Mouse (Mus musculus): Measurements from ENCODE around the gene Gpr62. TPM values are rescaled to one million over a fixed set of nuclear protein-coding genes. Genes with fewer than 3 reads are reported as not detected.

The Gpr62 gene
- total and polyA plus RNA-seq, 3 experiments = 0.04 to 0.11 TPM; not detected in 1

- Histone ChIP-seq H3K4me1 (ENCODE audit: control insufficient read depth in 1 of 2, insufficient read depth in 2 of 2) (peaks cover 10 to 33% of the 10 kb centered on the region in 2 experiments), H3K27me3 (replicated peaks) (no peaks in the 10 kb centered on the region), H3K36me3 (replicated peaks in 1 of 2; ENCODE audit: control insufficient read depth in 1 of 2, insufficient read depth in 1 of 2, low read length in 1 of 2) (peaks cover 42 to 82% of the 10 kb centered on the region in 2 experiments), H3K27ac (ENCODE audit: insufficient read depth, low read depth) (no peak overlapping the region), H3K79me2 (replicated peaks; ENCODE audit: control insufficient read depth, extremely low read depth, insufficient read depth, poor library complexity, severe bottlenecking) (no peaks in the 10 kb centered on the region), H3K4me3 (replicated peaks in 1 of 3; ENCODE audit: low read depth in 2 of 3, low read length in 2 of 3, poor library complexity in 1 of 3) (no peak overlapping the region), H3K9me3 (replicated peaks; ENCODE audit: low read length) (peaks cover 12% of the 10 kb centered on the region), H3K9ac (ENCODE audit: insufficient read depth, low read depth) (no peak overlapping the region), H3K4me2 (ENCODE audit: insufficient read depth, low read depth, poor library complexity, severe bottlenecking) (no peak overlapping the region)
- in situ Hi-C loops (cut with MboI; ENCODE audit: low pct_ligation_motif_present, low pct_unique_long_range_greater_than_20kb, low sequenced_read_pairs) (no loop called here), dilution Hi-C loops (cut with MboI; ENCODE audit: extremely low pct_ligation_motif_present, extremely low pct_unique_long_range_greater_than_20kb, low sequenced_read_pairs) (no loop called here)
- TF ChIP-seq SMC3 (IDR thresholded peaks at IDR 0.05; ENCODE audit: low read depth, low read length) (no peak), EP300 (IDR thresholded peaks at IDR 0.05; ENCODE audit: low read length) (no peak), JUND (conservative IDR thresholded peaks at IDR 0.05; ENCODE audit: low read depth, low read length) (no peak), BHLHE40 (IDR thresholded peaks at IDR 0.05; ENCODE audit: low read depth, low read length) (no peak), ZNF384 (IDR thresholded peaks at IDR 0.05; ENCODE audit: low read depth, low read length) (no peak), HCFC1 (IDR thresholded peaks at IDR 0.05; ENCODE audit: low read depth, low read length) (no peak), ELF1 (IDR thresholded peaks at IDR 0.05; ENCODE audit: low read depth, low read length) (no peak), CTCF (conservative IDR thresholded peaks at IDR 0.05 in 1 of 2, IDR thresholded peaks at IDR 0.05 in 1 of 2; ENCODE audit: low read depth in 2 of 2, low read length in 2 of 2) (no peak)
- no peak for DNase-seq (ENCODE audit: extremely low read depth)
Observed at GRCm38 (mm10) chr9:106460401-106461025, 5.2 kb downstream of the Gpr62 start.

DNA sequence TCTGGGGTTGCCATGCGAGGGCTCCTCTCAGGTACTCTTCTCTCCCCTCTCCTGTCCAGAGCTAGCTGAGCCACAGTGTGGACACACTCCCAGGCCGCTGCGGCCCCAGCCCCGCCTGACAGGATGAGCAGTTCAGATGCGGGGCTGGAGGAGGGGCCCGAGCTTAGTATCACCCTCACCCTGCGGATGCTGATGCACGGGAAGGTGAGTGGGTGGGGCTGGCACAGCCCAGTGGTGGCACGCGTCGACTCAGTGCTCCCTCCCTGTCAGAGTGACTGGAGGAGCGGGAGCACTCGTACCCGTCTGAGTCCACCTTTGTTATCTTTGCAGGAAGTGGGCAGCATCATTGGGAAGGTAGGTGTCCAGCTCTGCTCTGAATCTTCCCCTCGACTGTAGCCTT is 5.8 kb downstream of the Gpr62 start:
- Histone ChIP-seq H3K9me3 (replicated peaks; ENCODE audit: low read length) (peaks cover 6% of the 10 kb centered on the region), H3K27ac (ENCODE audit: insufficient read depth, low read depth) (no peak overlapping the region), H3K27me3 (replicated peaks) (no peaks in the 10 kb centered on the region), H3K4me3 (replicated peaks in 1 of 3; ENCODE audit: low read depth in 2 of 3, low read length in 2 of 3, poor library complexity in 1 of 3) (no peak overlapping the region), H3K4me2 (ENCODE audit: insufficient read depth, low read depth, poor library complexity, severe bottlenecking) (no peak overlapping the region), H3K4me1 (ENCODE audit: control insufficient read depth in 1 of 2, insufficient read depth in 2 of 2) (peaks cover 13 to 39% of the 10 kb centered on the region in 2 experiments), H3K79me2 (replicated peaks; ENCODE audit: control insufficient read depth, extremely low read depth, insufficient read depth, poor library complexity, severe bottlenecking) (no peaks in the 10 kb centered on the region), H3K36me3 (replicated peaks in 1 of 2; ENCODE audit: control insufficient read depth in 1 of 2, insufficient read depth in 1 of 2, low read length in 1 of 2) (peaks cover 37 to 77% of the 10 kb centered on the region in 2 experiments), H3K9ac (ENCODE audit: insufficient read depth, low read depth) (no peak overlapping the region)
- in situ Hi-C loops (cut with MboI; ENCODE audit: low pct_ligation_motif_present, low pct_unique_long_range_greater_than_20kb, low sequenced_read_pairs) (no loop called here), dilution Hi-C loops (cut with MboI; ENCODE audit: extremely low pct_ligation_motif_present, extremely low pct_unique_long_range_greater_than_20kb, low sequenced_read_pairs) (no loop called here)
- no peak for DNase-seq (ENCODE audit: extremely low read depth)
- TF ChIP-seq EP300 (IDR thresholded peaks at IDR 0.05; ENCODE audit: low read length) (no peak), SIN3A (IDR thresholded peaks at IDR 0.05; ENCODE audit: low read length) (no peak), RCOR1 (conservative IDR thresholded peaks at IDR 0.05; ENCODE audit: low read depth, low read length) (no peak), NELFE (IDR thresholded peaks at IDR 0.05; ENCODE audit: low read depth, low read length) (no peak), MAFK (IDR thresholded peaks at IDR 0.05; ENCODE audit: insufficient replicate concordance, low read length) (no peak), MAZ (IDR thresholded peaks at IDR 0.05; ENCODE audit: low read depth, low read length) (no peak), GABPA (IDR thresholded peaks at IDR 0.05; ENCODE audit: insufficient replicate concordance, low read depth, low read length) (no peak), MEF2A (IDR thresholded peaks at IDR 0.05; ENCODE audit: borderline replicate concordance, low read depth, low read length) (no peak), ZKSCAN1 (IDR thresholded peaks at IDR 0.05; ENCODE audit: borderline replicate concordance, low read depth, low read length) (no peak), TBP (conservative IDR thresholded peaks at IDR 0.05; ENCODE audit: low read depth, low read length) (no peak), MYC (IDR thresholded peaks at IDR 0.05; ENCODE audit: low read depth, low read length) (no peak)

Data from CH12.LX (cell line).